Mouse (Mus musculus) forebrain, embryonic 13.5 days (tissue): ENCODE data around the gene Rpl32. TPM values are rescaled to one million over a fixed set of nuclear protein-coding genes. Genes with fewer than 3 reads are reported as not detected.
"Not testable (repeated sequence)": the region's sequence is repeated elsewhere in the genome, so short reads cannot be mapped to it uniquely, and the experiment has no call there.

Experiments
- ATAC-seq: fragments of 200-750 bp; cut with Nextera tagmentation; 2 replicates; pipeline ENCODE4 v1.8.0; 2017
- H3K27ac ChIP-seq: fragments of 300-500 bp; sonication (generic); 2 replicates; pipeline ENCODE4 v1.5.1; 2015; ENCODE audit warnings: inconsistent platforms, mild to moderate bottlenecking, moderate library complexity
- H3K27me3 ChIP-seq: fragments of 300-500 bp; sonication (generic); 2 replicates; pipeline ENCODE4 v1.6.1; 2015; ENCODE audit warnings: mild to moderate bottlenecking, inconsistent platforms
- H3K36me3 ChIP-seq: fragments of 300-500 bp; sonication (generic); 2 replicates; pipeline ENCODE4 v1.6.1; 2015; ENCODE audit warnings: mild to moderate bottlenecking, inconsistent platforms; ENCODE audit not compliant: poor library complexity, severe bottlenecking
- H3K4me1 ChIP-seq: fragments of 300-500 bp; sonication (generic); 2 replicates; pipeline ENCODE4 v1.6.1; 2015; ENCODE audit warnings: inconsistent platforms
- H3K4me2 ChIP-seq: fragments of 300-500 bp; sonication (generic); 2 replicates; pipeline ENCODE4 v1.6.1; 2015; ENCODE audit warnings: inconsistent platforms, mild to moderate bottlenecking, moderate library complexity
- H3K4me3 ChIP-seq: fragments of 300-500 bp; sonication (generic); 2 replicates; pipeline ENCODE4 v1.5.1; 2015; ENCODE audit warnings: mild to moderate bottlenecking, inconsistent platforms
- H3K9ac ChIP-seq: fragments of 300-500 bp; sonication (generic); 2 replicates; pipeline ENCODE4 v1.6.1; 2015; ENCODE audit warnings: mild to moderate bottlenecking, inconsistent platforms
- H3K9me3 ChIP-seq: fragments of 300-500 bp; sonication (generic); replicated peaks from 2 replicates; pipeline ENCODE4 v1.6.1; 2016; ENCODE audit warnings: inconsistent platforms
- WGBS: fragments of 180-500 bp; shearing (Covaris S2); methylation state at CpG from one replicate; pipeline ENCODE4 v1.1.7; 2015; 5-methylcytosine and 5-hydroxymethylcytosine counted together
- polyA plus RNA-seq: library from polyadenylated mRNA; unstranded; fragments of >200 nt; fragmentation: Nextera tagmentation; extraction: Ambion mirVana; gene quantifications from 2 replicates; pipeline ENCODE4 v1.2.1, GENCODE M21; 2015

The Rpl32 gene
- polyA plus RNA-seq, 1 experiment from 2014 or later: 1,910 TPM

- Histone ChIP-seq H3K9me3 (no peaks in the 10 kb centered on the region), H3K27ac (0 out of 2 replicates have a peak within 1 kb of the TSS, but pooled peaks have one; percentile 54), H3K4me2 (peak within 1 kb of the TSS; percentile 68), H3K4me1 (peaks cover 9% of the 10 kb centered on the region; the same call in 1 of the 2 replicates), H3K36me3 (peaks cover 17% of the 10 kb centered on the region), H3K27me3 (no peaks in the 10 kb centered on the region), H3K4me3 (peak within 1 kb of the TSS; percentile 41), H3K9ac (peak within 1 kb of the TSS; percentile 59)
- ATAC-seq: peak; percentile 97
- 2% methylated on average over 19 of the region's 19 CpGs for WGBS
Measured at GRCm38 (mm10) chr6:115838161-115838597, 29.6 kb upstream of the Rpl32 start, which contains the start of gene Efcab12. Gene Efcab12, minus strand, starts transcription at chr6:115838412.

DNA sequence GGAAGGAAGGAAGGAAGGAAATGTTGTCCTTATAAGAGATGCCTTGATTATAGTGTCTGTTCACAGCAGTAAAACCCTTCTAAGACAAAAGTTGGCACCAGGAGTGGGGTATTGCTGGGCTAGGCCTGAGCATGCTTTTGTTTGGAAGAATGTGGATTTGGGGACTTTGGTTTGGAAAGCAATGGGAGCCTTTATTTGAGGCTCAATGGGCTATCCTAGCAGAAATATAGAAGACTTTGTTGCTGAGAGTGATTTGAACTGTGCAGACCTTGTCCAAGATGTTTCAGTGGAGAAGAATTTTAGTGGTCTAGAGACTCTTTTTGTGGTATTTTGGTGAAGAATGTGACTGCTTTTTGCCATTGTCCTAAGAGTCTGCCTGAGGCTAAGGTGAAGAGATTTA, 25.3 kb upstream of the Rpl32 start:
- Histone ChIP-seq H3K27ac (no peak overlapping the region), H3K9ac (no peak overlapping the region), H3K4me1 (peaks cover 9% of the 10 kb centered on the region; the same call in 1 of the 2 replicates), H3K4me2 (no peak overlapping the region), H3K36me3 (no peaks in the 10 kb centered on the region), H3K9me3 (no peaks in the 10 kb centered on the region), H3K27me3 (no peaks in the 10 kb centered on the region), H3K4me3 (no peak overlapping the region)
- ATAC-seq: no peak

DNA sequence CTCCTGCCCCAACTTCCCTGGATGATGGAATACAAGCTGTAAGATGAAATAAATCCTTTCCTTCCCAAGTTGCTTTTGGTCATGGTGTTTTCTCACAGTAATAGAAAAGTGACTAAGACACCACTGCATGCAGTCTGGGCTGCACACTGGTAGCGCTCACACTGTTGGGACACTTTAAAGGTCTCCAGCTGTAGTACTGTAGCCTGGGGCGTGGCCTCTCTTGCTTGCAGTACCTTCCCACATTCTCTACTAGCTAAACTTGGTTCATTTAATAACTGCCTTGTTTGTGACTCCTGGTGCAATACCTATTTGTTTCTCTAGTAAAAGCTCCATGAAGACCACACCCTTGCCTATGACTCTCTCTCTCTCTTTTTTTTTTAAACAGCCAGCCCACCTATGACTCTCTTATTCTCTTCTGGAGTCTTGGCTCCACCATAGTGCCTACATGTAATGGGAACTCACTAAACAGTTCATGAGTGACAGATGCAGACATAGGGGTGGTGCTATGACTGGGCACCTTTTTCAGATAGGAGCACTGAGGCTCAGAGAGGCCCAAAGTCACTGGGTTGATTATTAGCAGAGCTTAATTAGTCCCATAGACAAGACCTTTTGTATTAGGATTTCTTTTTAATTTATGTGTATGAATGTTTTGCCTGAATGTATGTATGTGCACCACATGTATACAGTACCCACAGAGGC, 23.8 kb upstream of the Rpl32 start:
- no peaks in the 10 kb centered on the region for H3K4me1 ChIP-seq
- no peak overlapping the region for H3K4me3 ChIP-seq
- no peak overlapping the region for H3K4me2 ChIP-seq
- no peaks in the 10 kb centered on the region for H3K9me3 ChIP-seq
- H3K9ac ChIP-seq: no peak overlapping the region
- no peaks in the 10 kb centered on the region for H3K27me3 ChIP-seq
- H3K27ac ChIP-seq: no peak overlapping the region
- H3K36me3 ChIP-seq: no peaks in the 10 kb centered on the region
- ATAC-seq: no peak
- WGBS: 89% methylated on average over 2 of the region's 2 CpGs

GRCm38 (mm10) chr6:115830779-115831601, 22.4 kb upstream of the Rpl32 start:
- Histone ChIP-seq H3K27ac (no peak overlapping the region), H3K9ac (no peak overlapping the region), H3K4me1 (no peaks in the 10 kb centered on the region), H3K27me3 (no peaks in the 10 kb centered on the region), H3K4me2 (no peak overlapping the region), H3K4me3 (no peak overlapping the region), H3K36me3 (no peaks in the 10 kb centered on the region), H3K9me3 (no peaks in the 10 kb centered on the region)
- ATAC-seq: no peak
- WGBS: 88% methylated on average over 6 of the region's 6 CpGs

GRCm38 (mm10) chr6:115823850-115824464, 15.4 kb upstream of the Rpl32 start:
- H3K9me3 ChIP-seq, H3K27ac ChIP-seq, H3K36me3 ChIP-seq, H3K9ac ChIP-seq, H3K27me3 ChIP-seq, H3K4me1 ChIP-seq: not testable (repeated sequence)
- peak; percentile 83 for ATAC-seq
- Histone ChIP-seq H3K4me2 (peak overlapping the region; percentile 38), H3K4me3 (peak overlapping the region; percentile 17)
- WGBS: 3% methylated on average over 6 of the region's 11 CpGs

DNA sequence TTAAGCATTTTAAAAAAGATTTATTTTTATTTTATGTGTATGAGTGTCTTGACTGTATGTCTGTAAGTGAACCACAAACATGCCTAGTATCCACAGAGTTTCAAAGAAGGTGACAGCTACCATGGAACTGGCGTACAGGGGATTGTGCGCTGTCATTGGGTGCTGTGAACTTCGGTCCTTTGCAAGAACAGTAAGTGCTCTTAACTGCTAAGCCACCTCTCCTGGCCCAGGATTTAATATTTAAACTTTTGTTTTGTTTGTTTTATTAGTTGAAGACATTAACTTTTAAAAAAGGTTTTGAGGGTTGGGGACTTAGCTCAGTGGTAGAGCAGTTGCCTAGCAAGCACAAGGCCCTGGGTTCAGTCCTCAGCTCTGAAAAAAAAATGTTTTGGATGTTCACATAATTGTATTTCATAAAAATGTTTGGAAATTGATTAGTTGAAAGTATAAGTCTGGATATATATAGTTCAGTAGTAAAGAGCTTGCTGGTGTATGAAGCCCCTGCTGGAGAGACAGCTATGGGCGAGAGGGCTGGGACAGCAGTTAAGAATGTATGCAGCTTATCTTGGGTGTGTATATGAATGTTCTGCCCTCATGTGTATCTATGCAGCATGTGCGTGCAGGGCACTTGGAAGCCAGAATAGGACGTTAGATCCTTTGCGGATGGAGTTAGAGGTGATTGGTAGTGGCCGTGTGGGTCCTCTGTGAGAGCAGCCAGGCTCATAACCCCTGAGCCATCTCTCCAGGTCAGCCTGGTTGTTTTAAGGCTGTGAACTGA, 12.9 kb upstream of the Rpl32 start:
- Histone ChIP-seq H3K4me1 (no peaks in the 10 kb centered on the region; the same call in 1 of the 2 replicates), H3K4me2 (no peak overlapping the region), H3K4me3 (no peak overlapping the region), H3K27me3 (no peaks in the 10 kb centered on the region), H3K9ac (no peak overlapping the region), H3K9me3 (no peaks in the 10 kb centered on the region), H3K27ac (no peak overlapping the region), H3K36me3 (no peaks in the 10 kb centered on the region)
- WGBS: 88% methylated on average over 8 of the region's 8 CpGs
- ATAC-seq: no peak

GRCm38 (mm10) chr6:115818129-115818528, 9.6 kb upstream of the Rpl32 start:
- 72% methylated on average over 2 of the region's 2 CpGs for WGBS
- Histone ChIP-seq H3K4me1 (no peaks in the 10 kb centered on the region), H3K9me3 (no peaks in the 10 kb centered on the region), H3K27me3 (no peaks in the 10 kb centered on the region), H3K27ac (no peak overlapping the region), H3K4me2 (no peak overlapping the region), H3K9ac (no peak overlapping the region), H3K36me3 (no peaks in the 10 kb centered on the region), H3K4me3 (no peak overlapping the region)
- ATAC-seq: no peak

- ATAC-seq: no peak
- 84% methylated on average over 4 of the region's 4 CpGs for WGBS
- no peak overlapping the region for H3K4me3 ChIP-seq
Measured at GRCm38 (mm10) chr6:115815041-115815440, 6.5 kb upstream of the Rpl32 start.

DNA sequence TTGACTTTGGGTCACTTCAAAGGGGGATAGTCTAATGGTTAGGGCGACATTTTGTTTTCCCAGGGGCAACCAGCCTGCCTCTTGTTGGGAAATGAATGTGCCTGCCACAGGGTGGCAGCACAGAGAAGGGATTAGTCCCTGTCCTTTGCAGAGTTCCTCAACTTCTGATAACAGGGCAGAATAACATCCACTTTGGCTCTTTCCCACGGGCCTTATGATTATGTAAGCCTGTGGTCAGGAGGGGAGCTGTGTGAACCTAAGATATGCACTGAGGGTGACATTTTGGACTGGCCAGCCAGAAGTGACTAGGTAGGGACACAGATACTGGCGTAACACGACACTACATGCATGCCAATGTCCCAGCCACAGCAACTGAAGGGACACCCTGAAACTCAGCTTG, 5.6 kb upstream of the Rpl32 start:
- ATAC-seq: 0 out of 2 replicates have a peak, but pooled peaks have one; percentile 33
- no peaks in the 10 kb centered on the region for H3K36me3 ChIP-seq
- 40% methylated on average over 4 of the region's 4 CpGs for WGBS
- no peaks in the 10 kb centered on the region for H3K9me3 ChIP-seq
- no peak overlapping the region for H3K4me2 ChIP-seq
- H3K9ac ChIP-seq: no peak overlapping the region
- no peaks in the 10 kb centered on the region for H3K27me3 ChIP-seq
- no peak overlapping the region for H3K4me3 ChIP-seq
- no peak overlapping the region for H3K27ac ChIP-seq
- no peaks in the 10 kb centered on the region for H3K4me1 ChIP-seq

More at GRCm38 (mm10) chr6:115815041-115815440, 6.5 kb upstream of the Rpl32 start:
- Histone ChIP-seq H3K27me3 (no peaks in the 10 kb centered on the region), H3K4me2 (no peak overlapping the region), H3K4me1 (no peaks in the 10 kb centered on the region), H3K9me3 (no peaks in the 10 kb centered on the region), H3K36me3 (no peaks in the 10 kb centered on the region), H3K9ac (no peak overlapping the region), H3K27ac (no peak overlapping the region)

- 77% methylated on average over 8 of the region's 8 CpGs for WGBS
Measured at GRCm38 (mm10) chr6:115811606-115812005, 3.1 kb upstream of the Rpl32 start.

GRCm38 (mm10) chr6:115808196-115808487, 405 bp downstream of the Rpl32 start:
- Histone ChIP-seq H3K9ac (peak overlapping the region; percentile 99), H3K27me3 (no peaks in the 10 kb centered on the region), H3K9me3 (no peaks in the 10 kb centered on the region), H3K27ac (peak overlapping the region; percentile 97), H3K4me2 (peak overlapping the region; percentile 75), H3K4me1 (peaks cover 27% of the 10 kb centered on the region), H3K4me3 (peak overlapping the region; percentile 97), H3K36me3 (peaks cover 41% of the 10 kb centered on the region)
- WGBS: under 1% methylated on average over 22 of the region's 22 CpGs
- ATAC-seq: peak; percentile 11; the same call in 1 of the 2 replicates

More at GRCm38 (mm10) chr6:115811606-115812005, 3.1 kb upstream of the Rpl32 start:
- H3K4me2 ChIP-seq: no peak overlapping the region
- peaks cover 8% of the 10 kb centered on the region for H3K36me3 ChIP-seq
- H3K27me3 ChIP-seq: no peaks in the 10 kb centered on the region
- peaks cover 13% of the 10 kb centered on the region for H3K4me1 ChIP-seq
- H3K9ac ChIP-seq: no peak overlapping the region
- no peak overlapping the region for H3K27ac ChIP-seq
- H3K4me3 ChIP-seq: no peak overlapping the region
- no peaks in the 10 kb centered on the region for H3K9me3 ChIP-seq
- ATAC-seq: no peak
